Mouse (Mus musculus) spleen, embryonic (tissue): ENCODE measurements around the gene Tirap.

Experiments
- CTCF ChIA-PET: fragments of 350-600 bp; sonication (Branson Sonifier 250); formaldehyde crosslinking; loops from one replicate; lab custom pipeline; 2022; lab: Charles Lee

The Tirap gene

GRCm38 (mm10) chr9:35192983-35193542 is 7.0 kb downstream of the Tirap start:
- CTCF ChIA-PET, result interaction anchor here (0.8 kb wide), 1 partner anchor 24 kb away, joined by 3 read pairs; no protein-coding TSS in a partner anchor

GRCm38 (mm10) chr9:35188700-35189099 is 11.4 kb downstream of the Tirap start:
- CTCF ChIA-PET, result interaction anchor here (0.5 kb wide), 1 partner anchor 9 kb away, joined by 6 read pairs; no protein-coding TSS in a partner anchor

GRCm38 (mm10) chr9:35187351-35187903 is 12.7 kb downstream of the Tirap start:
- CTCF ChIA-PET, result no interaction called here

GRCm38 (mm10) chr9:35186430-35186829 is 13.7 kb downstream of the Tirap start:
- CTCF ChIA-PET, result no interaction called here

GRCm38 (mm10) chr9:35183359-35183758 is 16.7 kb downstream of the Tirap start:
- CTCF ChIA-PET, result no interaction called here

- CTCF ChIA-PET, result no interaction called here
These were observed 17.3 kb downstream of the Tirap start for GRCm38 (mm10) chr9:35182832-35183231.

GRCm38 (mm10) chr9:35176124-35176659 is 23.9 kb downstream of the Tirap start:
- CTCF ChIA-PET, result no interaction called here

GRCm38 (mm10) chr9:35175251-35176123 is 24.6 kb downstream of the Tirap start, which contains the start of gene Dcps:
TSS of gene Dcps (minus strand) at chr9:35176061.
- CTCF ChIA-PET, result no interaction called here

- CTCF ChIA-PET, result no interaction called here
These were observed 26.8 kb downstream of the Tirap start for GRCm38 (mm10) chr9:35173331-35173730.

- CTCF ChIA-PET, result no interaction called here
These were observed 30.0 kb downstream of the Tirap start for GRCm38 (mm10) chr9:35170071-35170470.

- CTCF ChIA-PET, result interaction anchor here (0.7 to 0.8 kb wide), 2 partner anchors 11 to 378 kb away, joined by 3 to 10 read pairs; no protein-coding TSS in a partner anchor
These were observed 33.1 kb downstream of the Tirap start for GRCm38 (mm10) chr9:35166798-35167635.

GRCm38 (mm10) chr9:35166144-35166797 is 33.8 kb downstream of the Tirap start:
- CTCF ChIA-PET, result interaction anchor here (0.7 to 0.8 kb wide), 2 partner anchors 10 to 377 kb away, joined by 3 to 10 read pairs; no protein-coding TSS in a partner anchor

GRCm38 (mm10) chr9:35164142-35164874 is 35.8 kb downstream of the Tirap start:
- CTCF ChIA-PET, result interaction anchor here (0.6 kb wide), 2 partner anchors 111 to 180 kb away, joined by 3 to 21 read pairs; no protein-coding TSS in a partner anchor

GRCm38 (mm10) chr9:35163011-35163690 is 36.9 kb downstream of the Tirap start:
- CTCF ChIA-PET, result interaction anchor here (0.6 kb wide), 1 partner anchor 179 kb away, joined by 21 read pairs; no protein-coding TSS in a partner anchor

GRCm38 (mm10) chr9:35161721-35162120 is 38.4 kb downstream of the Tirap start:
- CTCF ChIA-PET, result no interaction called here

- CTCF ChIA-PET, result no interaction called here
These were observed 39.4 kb downstream of the Tirap start for GRCm38 (mm10) chr9:35160662-35161061.

- CTCF ChIA-PET, result interaction anchor here (0.7 kb wide), 1 partner anchor 383 kb away, joined by 9 read pairs; no protein-coding TSS in a partner anchor
These were observed 41.6 kb downstream of the Tirap start for GRCm38 (mm10) chr9:35158477-35158876.

- CTCF ChIA-PET, result no interaction called here
These were observed 43.2 kb downstream of the Tirap start for GRCm38 (mm10) chr9:35156862-35157261.
